Mouse (Mus musculus): ENCODE measurements around the gene Cnnm3. TPM values are rescaled to one million over a fixed set of nuclear protein-coding genes. Genes with fewer than 3 reads are reported as not detected.
A peak's percentile ranks its signal among the peaks of the same experiment; 100 is the strongest.

Gene Cnnm3
- total and polyA plus RNA-seq, 3 experiments, result 4.2 to 9.9 TPM; not detected in 1

DNA sequence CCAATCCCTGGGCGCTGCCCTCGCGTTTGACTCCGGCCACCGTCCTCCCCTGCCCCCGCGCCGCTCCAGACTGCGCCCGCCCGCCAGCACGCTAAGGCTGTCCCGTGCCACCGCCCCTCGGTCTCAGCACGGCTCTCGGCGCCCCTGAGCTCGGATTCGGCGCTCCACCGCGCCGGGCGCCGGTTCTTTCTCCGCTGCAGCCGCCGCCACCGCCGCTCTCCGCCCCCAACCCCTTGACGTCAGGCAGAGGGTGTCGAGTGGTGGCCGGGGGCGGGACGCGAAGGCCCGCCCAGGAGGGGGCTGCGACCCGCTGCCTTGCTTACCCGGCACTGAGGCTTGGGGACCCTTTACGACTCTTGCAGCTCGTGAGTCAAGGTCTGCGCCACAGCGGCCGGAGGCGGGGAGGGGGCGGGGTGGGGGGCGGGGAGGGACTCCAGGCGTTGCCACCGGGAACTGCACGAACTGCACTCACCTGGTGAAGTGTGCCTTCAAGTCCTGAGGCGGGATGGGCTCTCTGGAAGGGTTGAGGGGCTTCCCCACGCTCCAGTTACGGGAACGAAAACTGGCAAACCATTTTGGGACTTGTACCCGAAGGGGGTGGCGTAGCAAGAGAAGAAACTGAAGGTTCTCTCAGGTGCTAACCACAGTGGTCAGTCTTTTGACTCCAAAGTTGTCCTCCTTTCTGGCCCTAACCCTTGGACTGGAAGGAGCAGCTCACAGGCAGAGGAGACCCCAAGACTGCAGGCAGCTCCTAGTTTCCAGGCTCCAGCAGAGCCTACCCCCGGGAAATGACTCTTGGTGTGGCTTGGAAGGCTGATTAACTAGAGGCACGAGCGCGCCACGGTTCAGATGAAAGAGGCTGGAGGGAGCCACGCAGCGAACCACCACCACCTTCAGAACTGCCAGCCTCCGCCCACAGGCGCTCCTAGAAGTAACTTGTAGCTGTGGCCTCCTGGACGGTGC lies 46.6 kb downstream of the Cnnm3 start, which contains the start of gene Sema4c:
Gene Sema4c (minus strand): TSS at position 319 of the 963 bp plus-strand sequence.
- Histone ChIP-seq H3K4me3 (ENCODE audit: control insufficient read depth in 1 of 2, insufficient read depth in 1 of 2, low read depth in 2 of 2, low read length in 2 of 2) (peak within 1 kb of the TSS; percentile 70 to 78), H3K4me1 (ENCODE audit: control insufficient read depth in 1 of 2, insufficient read depth in 2 of 2, low read length in 2 of 2) (peaks cover 2 to 10% of the 10 kb centered on the region in 2 experiments; a peak in 3 of 4 replicates), H3K27me3 (ENCODE audit: control insufficient read depth in 1 of 2, insufficient read depth in 2 of 2, low read length in 2 of 2) (peaks cover 13% of the 10 kb centered on the region in 2 experiments), H3K9ac (ENCODE audit: control insufficient read depth, low read depth, low read length, poor library complexity, severe bottlenecking) (peak within 1 kb of the TSS; percentile 64), H3K36me3 (ENCODE audit: control insufficient read depth in 1 of 2, insufficient read depth in 2 of 2, low read length in 2 of 2) (no peaks in the 10 kb centered on the region), H3K79me2 (ENCODE audit: control insufficient read depth, insufficient read depth, low read length, poor library complexity) (no peaks in the 10 kb centered on the region; the same call in 1 of the 2 replicates), H3K9me3 (replicated peaks; ENCODE audit: insufficient read depth, low read length) (no peaks in the 10 kb centered on the region), H3K27ac (ENCODE audit: control insufficient read depth, low read depth, low read length) (no peak within 1 kb of the TSS)
- DNase-seq (ENCODE audit: low read depth, low spot score), result peak; percentile 42
- no peak for TF ChIP-seq POLR2AphosphoS5 (IDR thresholded peaks at IDR 0.05; ENCODE audit: borderline replicate concordance, low read depth, low read length)
- no peak for TF ChIP-seq SMC3 (IDR thresholded peaks at IDR 0.05; ENCODE audit: low read depth, low read length)
- no peak for TF ChIP-seq RCOR1 (IDR thresholded peaks at IDR 0.05; ENCODE audit: low read depth, low read length)
- 0 out of 2 replicates have a peak, but pooled peaks have one; percentile 22 for TF ChIP-seq UBTF (IDR thresholded peaks at IDR 0.05; ENCODE audit: borderline replicate concordance, insufficient read depth, low read depth, low read length)
- TF ChIP-seq CHD1 (IDR thresholded peaks at IDR 0.05; ENCODE audit: low read depth, low read length), result no peak
- TF ChIP-seq USF2 (IDR thresholded peaks at IDR 0.05; ENCODE audit: borderline replicate concordance in 1 of 2, insufficient read depth in 1 of 2, low read depth in 1 of 2, low read length in 2 of 2), result no peak
- no peak for TF ChIP-seq ETS1 (IDR thresholded peaks at IDR 0.05; ENCODE audit: low read depth, low read length)

DNA sequence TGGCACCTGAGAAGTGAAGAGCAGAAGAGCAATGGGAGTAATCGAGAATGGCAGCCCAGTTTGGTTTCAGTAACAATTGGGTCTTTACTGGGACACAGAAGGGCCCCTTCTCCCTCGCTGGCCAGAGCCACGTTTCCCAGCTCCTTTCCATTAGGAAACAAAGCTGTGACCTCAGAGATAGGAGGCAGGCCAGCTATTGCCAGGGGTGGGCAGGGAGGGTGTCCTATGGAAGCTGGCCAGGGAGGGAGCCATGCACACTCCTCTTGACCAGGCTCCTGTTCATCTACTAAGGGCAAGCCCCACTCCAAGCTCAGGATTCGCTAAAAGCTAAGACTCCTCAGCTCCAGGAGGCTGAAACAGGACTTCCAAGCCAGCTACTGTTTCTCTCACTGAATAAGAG lies 47.6 kb downstream of the Cnnm3 start:
- peaks cover 13% of the 10 kb centered on the region in 2 experiments for H3K27me3 ChIP-seq (ENCODE audit: control insufficient read depth in 1 of 2, insufficient read depth in 2 of 2, low read length in 2 of 2)
- peaks cover 2 to 10% of the 10 kb centered on the region in 2 experiments; a peak in 3 of 4 replicates for H3K4me1 ChIP-seq (ENCODE audit: control insufficient read depth in 1 of 2, insufficient read depth in 2 of 2, low read length in 2 of 2)

DNA sequence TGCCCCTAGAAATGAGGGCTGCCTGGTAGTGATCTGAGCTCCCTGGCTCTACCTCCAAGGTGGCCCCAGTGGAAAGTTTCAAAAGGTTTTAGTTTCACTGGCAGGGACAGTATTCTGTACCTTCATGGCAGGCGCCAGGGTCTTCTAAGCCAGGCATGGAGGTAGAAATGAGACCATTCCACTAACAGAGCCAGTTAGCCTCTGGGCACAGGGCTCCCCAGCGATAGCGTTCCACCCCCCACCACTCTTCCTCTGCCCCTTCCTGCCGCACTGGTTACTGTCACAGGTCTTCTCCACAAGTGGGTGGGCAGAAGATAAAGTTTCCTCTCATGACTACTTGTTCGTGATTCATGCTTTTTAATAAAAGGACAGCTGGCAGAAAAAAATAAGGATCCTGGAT lies 48.2 kb downstream of the Cnnm3 start:
- no peaks in the 10 kb centered on the region; the same call in 1 of the 2 replicates for H3K79me2 ChIP-seq (ENCODE audit: control insufficient read depth, insufficient read depth, low read length, poor library complexity)
- H3K4me3 ChIP-seq (ENCODE audit: control insufficient read depth in 1 of 2, insufficient read depth in 1 of 2, low read depth in 2 of 2, low read length in 2 of 2), result no peak overlapping the region
- H3K9ac ChIP-seq (ENCODE audit: control insufficient read depth, low read depth, low read length, poor library complexity, severe bottlenecking), result no peak overlapping the region
- peaks cover 13% of the 10 kb centered on the region in 2 experiments for H3K27me3 ChIP-seq (ENCODE audit: control insufficient read depth in 1 of 2, insufficient read depth in 2 of 2, low read length in 2 of 2)
- no peak for DNase-seq (ENCODE audit: low read depth, low spot score)
- H3K36me3 ChIP-seq (ENCODE audit: control insufficient read depth in 1 of 2, insufficient read depth in 2 of 2, low read length in 2 of 2), result no peaks in the 10 kb centered on the region
- H3K4me1 ChIP-seq (ENCODE audit: control insufficient read depth in 1 of 2, insufficient read depth in 2 of 2, low read length in 2 of 2), result peaks cover 2 to 10% of the 10 kb centered on the region in 2 experiments; a peak in 3 of 4 replicates
- H3K27ac ChIP-seq (ENCODE audit: control insufficient read depth, low read depth, low read length), result no peak overlapping the region
- H3K9me3 ChIP-seq (replicated peaks; ENCODE audit: insufficient read depth, low read length), result no peaks in the 10 kb centered on the region
- TF ChIP-seq HCFC1 (IDR thresholded peaks at IDR 0.05; ENCODE audit: low read depth, low read length), result no peak
- TF ChIP-seq MAZ (IDR thresholded peaks at IDR 0.05; ENCODE audit: low read depth, low read length), result no peak
- TF ChIP-seq EP300 (IDR thresholded peaks at IDR 0.05; ENCODE audit: low read depth in 1 of 2, low read length in 2 of 2), result no peak
- no peak for TF ChIP-seq POLR2A (IDR thresholded peaks at IDR 0.05; ENCODE audit: control insufficient read depth in 1 of 2, insufficient read depth in 1 of 2, low read depth in 1 of 2, low read length in 2 of 2, poor library complexity in 1 of 2)
- TF ChIP-seq ZC3H11A (IDR thresholded peaks at IDR 0.05; ENCODE audit: low read depth, low read length), result no peak
- no peak for TF ChIP-seq NRF1 (IDR thresholded peaks at IDR 0.05; ENCODE audit: insufficient read depth, low read depth, low read length, poor library complexity, severe bottlenecking)
- TF ChIP-seq NELFE (IDR thresholded peaks at IDR 0.05; ENCODE audit: low read depth, low read length), result no peak
- TF ChIP-seq MEF2A (IDR thresholded peaks at IDR 0.05; ENCODE audit: extremely low read depth, insufficient replicate concordance, low read depth, low read length, poor library complexity, severe bottlenecking), result no peak
- TF ChIP-seq ZKSCAN1 (IDR thresholded peaks at IDR 0.05; ENCODE audit: low read depth, low read length), result no peak
- no peak for TF ChIP-seq TAL1 (IDR thresholded peaks at IDR 0.05; ENCODE audit: low read length)

More for the DNA sequence above, 47.6 kb downstream of the Cnnm3 start:
- Histone ChIP-seq H3K27ac (ENCODE audit: control insufficient read depth, low read depth, low read length) (no peak overlapping the region), H3K9ac (ENCODE audit: control insufficient read depth, low read depth, low read length, poor library complexity, severe bottlenecking) (no peak overlapping the region), H3K4me3 (ENCODE audit: control insufficient read depth in 1 of 2, insufficient read depth in 1 of 2, low read depth in 2 of 2, low read length in 2 of 2) (no peak overlapping the region), H3K9me3 (replicated peaks; ENCODE audit: insufficient read depth, low read length) (no peaks in the 10 kb centered on the region), H3K36me3 (ENCODE audit: control insufficient read depth in 1 of 2, insufficient read depth in 2 of 2, low read length in 2 of 2) (no peaks in the 10 kb centered on the region), H3K79me2 (ENCODE audit: control insufficient read depth, insufficient read depth, low read length, poor library complexity) (no peaks in the 10 kb centered on the region; the same call in 1 of the 2 replicates)
- DNase-seq (ENCODE audit: low read depth, low spot score), result no peak
- TF ChIP-seq ZMIZ1 (IDR thresholded peaks at IDR 0.05; ENCODE audit: low read depth, low read length) (no peak), RAD21 (IDR thresholded peaks at IDR 0.05; ENCODE audit: low read depth, low read length) (no peak), ETS1 (IDR thresholded peaks at IDR 0.05; ENCODE audit: low read depth, low read length) (no peak), CHD1 (IDR thresholded peaks at IDR 0.05; ENCODE audit: low read depth, low read length) (no peak), MAZ (IDR thresholded peaks at IDR 0.05; ENCODE audit: low read depth, low read length) (no peak)

All from MEL (cell line).